In genomic region chr16:4595527-4595963, GRCm38 (mm10) we compare ENCODE assay signal across 8 mouse cellular contexts. TPM values are rescaled to one million over a fixed set of nuclear protein-coding genes. Genes with fewer than 3 reads are reported as not detected.
DNase-seq lines count a peak whose midpoint lies in the region; ATAC-seq and TF ChIP-seq lines count a peak whose summit lies in the region.

No protein-coding gene starts in this region.

- peak overlapping the region; percentile 82 for H3K4me3 ChIP-seq in layer of hippocampus, adult 2 months
- H3K4me3 ChIP-seq in forebrain, embryonic 15.5 days = peak overlapping the region; percentile 60
- peak overlapping the region; percentile 86 for H3K4me3 ChIP-seq in hindbrain, postnatal 0 days (ENCODE audit: low read length)
- H3K4me3 ChIP-seq in liver, embryonic 15.5 days (replicated peaks) = peak overlapping the region; percentile 60
- H3K4me3 ChIP-seq in olfactory bulb, adult 2 months (ENCODE audit: insufficient read depth, low read depth, low read length) = peak overlapping the region; percentile 80

- H3K9me3 ChIP-seq in forebrain, embryonic 15.5 days = no peaks in the 10 kb centered on the region
- H3K9me3 ChIP-seq in hindbrain, postnatal 0 days (ENCODE audit: low read length) = no peaks in the 10 kb centered on the region
- H3K9me3 ChIP-seq in liver, embryonic 15.5 days (replicated peaks) = no peaks in the 10 kb centered on the region

- peaks cover 63% of the 10 kb centered on the region for H3K4me1 ChIP-seq in forebrain, embryonic 15.5 days
- peaks cover 45% of the 10 kb centered on the region for H3K4me1 ChIP-seq in hindbrain, postnatal 0 days (ENCODE audit: insufficient read depth, low read length)
- peaks cover 45% of the 10 kb centered on the region for H3K4me1 ChIP-seq in liver, embryonic 15.5 days (replicated peaks)
- H3K4me1 ChIP-seq in olfactory bulb, adult 2 months (ENCODE audit: control insufficient read depth, insufficient read depth, low read length) = peaks cover 39% of the 10 kb centered on the region

- no peaks in the 10 kb centered on the region for H3K36me3 ChIP-seq in forebrain, embryonic 15.5 days
- no peaks in the 10 kb centered on the region for H3K36me3 ChIP-seq in hindbrain, postnatal 0 days (ENCODE audit: insufficient read depth, low read length)
- H3K36me3 ChIP-seq in liver, embryonic 15.5 days (replicated peaks) = 0 out of 2 replicates have a peak, but pooled peaks cover 2% of the 10 kb centered on the region

- TF ChIP-seq CTCF in layer of hippocampus, adult 2 months (conservative IDR thresholded peaks at IDR 0.05) = no peak
- 0 out of 2 replicates have a peak, but pooled peaks have one; percentile 21 for TF ChIP-seq CTCF in hindbrain, postnatal 0 days (IDR thresholded peaks at IDR 0.05; ENCODE audit: low read depth)
- TF ChIP-seq CTCF in olfactory bulb, adult 2 months (IDR thresholded peaks at IDR 0.05; ENCODE audit: insufficient read depth, low read depth, low read length) = no peak

- DNase-seq in layer of hippocampus, adult 2 months (ENCODE audit: low spot score in 2 of 2) = no peak
- DNase-seq in layer of hippocampus, adult 11-12 months (ENCODE audit: low spot score) = no peak
- DNase-seq in adrenal gland, postnatal 14 days = peak; percentile 72
- peak; percentile 15 for DNase-seq in hindbrain, postnatal 0 days (ENCODE audit: low spot score)
- DNase-seq in layer of hippocampus, adult 8-10 months (ENCODE audit: low spot score in 2 of 2) = no peak

- TF ChIP-seq POLR2A in olfactory bulb, adult 2 months (IDR thresholded peaks at IDR 0.05; ENCODE audit: insufficient read depth, low read depth, low read length) = no peak

- peak overlapping the region; percentile 85 for H3K9ac ChIP-seq in forebrain, embryonic 15.5 days (replicated peaks)
- H3K9ac ChIP-seq in hindbrain, postnatal 0 days (replicated peaks; ENCODE audit: low read length) = peak overlapping the region; percentile 91
- H3K9ac ChIP-seq in liver, embryonic 15.5 days = no peak overlapping the region

- peak; percentile 11; the same call in 1 of the 2 replicates for ATAC-seq in forebrain, embryonic 15.5 days (replicated peaks)
- ATAC-seq in hindbrain, postnatal 0 days = no peak
- no peak; the same call in 1 of the 2 replicates for ATAC-seq in liver, embryonic 15.5 days (ENCODE audit: insufficient read depth)

- 2% methylated on average over 5 of the region's 5 CpGs for WGBS in forebrain, embryonic 15.5 days
- 3% methylated on average over 5 of the region's 5 CpGs for WGBS in hindbrain, postnatal 0 days
- 30% methylated on average over 5 of the region's 5 CpGs for WGBS in liver, embryonic 15.5 days (ENCODE audit: insufficient replicate concordance)
- 29% methylated on average over 5 of the region's 5 CpGs for WGBS in olfactory bulb, adult 2 months

- peak overlapping the region; percentile 92 for H3K27ac ChIP-seq in layer of hippocampus, adult 2 months
- H3K27ac ChIP-seq in forebrain, embryonic 15.5 days (replicated peaks) = peak overlapping the region; percentile 89
- peak overlapping the region; percentile 90 for H3K27ac ChIP-seq in hindbrain, postnatal 0 days
- H3K27ac ChIP-seq in liver, embryonic 15.5 days (replicated peaks) = no peak overlapping the region
- no peak overlapping the region for H3K27ac ChIP-seq in olfactory bulb, adult 2 months (ENCODE audit: insufficient read depth, low read depth, low read length)

- peak overlapping the region; percentile 63 for H3K4me2 ChIP-seq in forebrain, embryonic 15.5 days (replicated peaks)
- peak overlapping the region; percentile 86 for H3K4me2 ChIP-seq in hindbrain, postnatal 0 days (ENCODE audit: low read depth, low read length)
- H3K4me2 ChIP-seq in liver, embryonic 15.5 days = peak overlapping the region; percentile 69

- no peaks in the 10 kb centered on the region for H3K27me3 ChIP-seq in forebrain, embryonic 15.5 days
- H3K27me3 ChIP-seq in hindbrain, postnatal 0 days (ENCODE audit: insufficient read depth, low read length) = no peaks in the 10 kb centered on the region
- H3K27me3 ChIP-seq in liver, embryonic 15.5 days = peaks cover 69% of the 10 kb centered on the region

RNA-seq across cellular contexts. Expression of gene Glis2, which starts 1.0 kb away (rescaled TPM):
- 10 to 100 TPM; 11.0 to 13.9 TPM for total RNA-seq in layer of hippocampus, adult 2 months (2021)
- 23.7 and 25.1 TPM in 2 replicates for total RNA-seq in adrenal gland, postnatal 14 days (2021)
- 11.0 and 14.6 TPM in 2 replicates for polyA plus RNA-seq in forebrain, embryonic 15.5 days (2015; fragmentation: Nextera tagmentation; extraction: Ambion mirVana)
- 25.8 and 28.2 TPM in 2 replicates for total RNA-seq in hindbrain, postnatal 0 days (2014; rRNA removed)
- 12.0 and 12.5 TPM in 2 replicates for polyA plus RNA-seq in hindbrain, postnatal 0 days (2015; fragmentation: Nextera tagmentation; extraction: Ambion mirVana)
- polyA plus RNA-seq in liver, embryonic 15.5 days (2015; fragmentation: Nextera tagmentation; extraction: Ambion mirVana) = 2.0 and 2.3 TPM in 2 replicates
- not detected in 2 replicates for polyA plus RNA-seq in olfactory bulb, adult 2 months (2012; ENCODE audit: insufficient read depth, insufficient read length, low replicate concordance, missing spikeins)
- total RNA-seq in layer of hippocampus, adult 8-10 months (2022) = 10 to 100 TPM; 10.9 to 18.4 (median 11.9) TPM

RNA-seq across cellular contexts. Expression of gene Pam16, which starts 29.2 kb away (rescaled TPM):
- total RNA-seq in layer of hippocampus, adult 2 months (2021) = 10 to 100 TPM; 72.3 to 75.2 TPM
- total RNA-seq in adrenal gland, postnatal 14 days (2021) = 108 and 140 TPM in 2 replicates
- 162 and 171 TPM in 2 replicates for polyA plus RNA-seq in forebrain, embryonic 15.5 days (2015; fragmentation: Nextera tagmentation; extraction: Ambion mirVana)
- total RNA-seq in hindbrain, postnatal 0 days (2014; rRNA removed) = 25.4 and 88.3 TPM in 2 replicates
- 135 and 140 TPM in 2 replicates for polyA plus RNA-seq in hindbrain, postnatal 0 days (2015; fragmentation: Nextera tagmentation; extraction: Ambion mirVana)
- polyA plus RNA-seq in liver, embryonic 15.5 days (2015; fragmentation: Nextera tagmentation; extraction: Ambion mirVana) = 41.1 and 53.2 TPM in 2 replicates
- not detected in 2 replicates for polyA plus RNA-seq in olfactory bulb, adult 2 months (2012; ENCODE audit: insufficient read depth, insufficient read length, low replicate concordance, missing spikeins)
- total RNA-seq in layer of hippocampus, adult 8-10 months (2022) = 100 to 1,000 TPM in 1 of 4 experiments, 10 to 100 TPM in 3; 81.5 to 100 (median 89.5) TPM

RNA-seq across cellular contexts. Expression of gene Tfap4, which starts 35.9 kb away (rescaled TPM):
- 1 to 10 TPM; 5.3 to 6.8 TPM for total RNA-seq in layer of hippocampus, adult 2 months (2021)
- 5.7 and 9.2 TPM in 2 replicates for total RNA-seq in adrenal gland, postnatal 14 days (2021)
- 14.3 and 15.2 TPM in 2 replicates for polyA plus RNA-seq in forebrain, embryonic 15.5 days (2015; fragmentation: Nextera tagmentation; extraction: Ambion mirVana)
- 7.8 and 9.3 TPM in 2 replicates for total RNA-seq in hindbrain, postnatal 0 days (2014; rRNA removed)
- 7.0 and 7.6 TPM in 2 replicates for polyA plus RNA-seq in hindbrain, postnatal 0 days (2015; fragmentation: Nextera tagmentation; extraction: Ambion mirVana)
- 5.6 and 6.4 TPM in 2 replicates for polyA plus RNA-seq in liver, embryonic 15.5 days (2015; fragmentation: Nextera tagmentation; extraction: Ambion mirVana)
- not detected in 2 replicates for polyA plus RNA-seq in olfactory bulb, adult 2 months (2012; ENCODE audit: insufficient read depth, insufficient read length, low replicate concordance, missing spikeins)
- 1 to 10 TPM; 5.8 to 7.4 (median 7.4) TPM for total RNA-seq in layer of hippocampus, adult 8-10 months (2022)

RNA-seq across cellular contexts. Expression of gene Vasn, which starts 44.2 kb away (rescaled TPM):
- total RNA-seq in layer of hippocampus, adult 2 months (2021) = 1 to 10 TPM; 5.7 to 6.2 TPM
- total RNA-seq in adrenal gland, postnatal 14 days (2021) = 11.4 and 14.9 TPM in 2 replicates
- 3.0 and 3.6 TPM in 2 replicates for polyA plus RNA-seq in forebrain, embryonic 15.5 days (2015; fragmentation: Nextera tagmentation; extraction: Ambion mirVana)
- 18.4 and 18.8 TPM in 2 replicates for total RNA-seq in hindbrain, postnatal 0 days (2014; rRNA removed)
- polyA plus RNA-seq in hindbrain, postnatal 0 days (2015; fragmentation: Nextera tagmentation; extraction: Ambion mirVana) = 6.1 and 7.3 TPM in 2 replicates
- 2.4 and 2.8 TPM in 2 replicates for polyA plus RNA-seq in liver, embryonic 15.5 days (2015; fragmentation: Nextera tagmentation; extraction: Ambion mirVana)
- not detected in 2 replicates for polyA plus RNA-seq in olfactory bulb, adult 2 months (2012; ENCODE audit: insufficient read depth, insufficient read length, low replicate concordance, missing spikeins)
- total RNA-seq in layer of hippocampus, adult 8-10 months (2022) = 10 to 100 TPM in 1 of 4 experiments, 1 to 10 TPM in 3; 4.8 to 10.2 (median 6.7) TPM

RNA-seq across cellular contexts. Expression of gene Dnaja3, which starts 44.2 kb away (rescaled TPM):
- 10 to 100 TPM; 61.2 to 65.4 TPM for total RNA-seq in layer of hippocampus, adult 2 months (2021)
- 166 and 173 TPM in 2 replicates for total RNA-seq in adrenal gland, postnatal 14 days (2021)
- polyA plus RNA-seq in forebrain, embryonic 15.5 days (2015; fragmentation: Nextera tagmentation; extraction: Ambion mirVana) = 55.8 and 58.0 TPM in 2 replicates
- total RNA-seq in hindbrain, postnatal 0 days (2014; rRNA removed) = 49.6 and 50.6 TPM in 2 replicates
- polyA plus RNA-seq in hindbrain, postnatal 0 days (2015; fragmentation: Nextera tagmentation; extraction: Ambion mirVana) = 52.9 and 54.3 TPM in 2 replicates
- 45.7 and 50.1 TPM in 2 replicates for polyA plus RNA-seq in liver, embryonic 15.5 days (2015; fragmentation: Nextera tagmentation; extraction: Ambion mirVana)
- not detected in 2 replicates for polyA plus RNA-seq in olfactory bulb, adult 2 months (2012; ENCODE audit: insufficient read depth, insufficient read length, low replicate concordance, missing spikeins)
- total RNA-seq in layer of hippocampus, adult 8-10 months (2022) = 10 to 100 TPM; 59.6 to 68.7 (median 64.4) TPM

Comparison
In these comparisons a context has a peak if more than half of its experiments do, and no peak if none do; other contexts are left out.
1. DNase-seq: peak in adrenal gland, postnatal 14 days (single experiment) and hindbrain, postnatal 0 days (single experiment); none in layer of hippocampus, adult 2 months (0 of 2), layer of hippocampus, adult 11-12 months (single experiment) and layer of hippocampus, adult 8-10 months (0 of 2).
2. H3K27ac ChIP-seq: peak in layer of hippocampus, adult 2 months (single experiment), forebrain, embryonic 15.5 days (single experiment) and hindbrain, postnatal 0 days (single experiment); none in liver, embryonic 15.5 days (single experiment) and olfactory bulb, adult 2 months (single experiment).
3. Peak in every context shown above with its lines, with median percentiles within 50 percentile points of each other: H3K4me3 ChIP-seq and H3K4me2 ChIP-seq.